Mouse (Mus musculus) lung, adult 2 months (tissue): ENCODE data around the gene Ces1c. TPM values are rescaled to one million over a fixed set of nuclear protein-coding genes. Genes with fewer than 3 reads are reported as not detected.
A peak's percentile ranks its signal among the peaks of the same experiment; 100 is the strongest.

Experiments
- DNase-seq: peaks from one replicate; pipeline ENCODE4 v3.0.0; 2022
- H3K4me1 ChIP-seq: fragments of 200-500 bp; 2 replicates; pipeline ENCODE4 v1.6.1; 2011; ENCODE audit warnings: low read length; ENCODE audit not compliant: control insufficient read depth, insufficient read depth
- H3K4me3 ChIP-seq: fragments of 200-500 bp; replicated peaks from 2 replicates; pipeline ENCODE3; 2011; ENCODE audit warnings: low read depth, mild to moderate bottlenecking, control low read depth, low read length; ENCODE audit errors: extremely low read depth
- CTCF ChIP-seq: fragments of 200-500 bp; IDR thresholded peaks from 2 replicates; pipeline ENCODE4 v1.5.1; 2011; ENCODE audit warnings: mild to moderate bottlenecking, low read length, control low read depth; ENCODE audit not compliant: insufficient read depth
- POLR2A ChIP-seq: fragments of 200-500 bp; IDR thresholded peaks from 2 replicates; pipeline ENCODE4 v1.6.1; 2011; ENCODE audit warnings: low read depth, mild to moderate bottlenecking, control low read depth, low read length, borderline replicate concordance; ENCODE audit errors: extremely low read depth
- WGBS: fragments of 180-500 bp; shearing (Covaris S2); methylation state at CpG from one replicate; pipeline ENCODE4 v1.1.7; 2018; 5-methylcytosine and 5-hydroxymethylcytosine counted together
- polyA plus RNA-seq: library from polyadenylated mRNA; depleted of rRNA; stranded (reverse); fragments of >200 nt; gene quantifications from 2 replicates; pipeline ENCODE4 v1.2.3, GENCODE M21; 2012; rRNA removed

Gene Ces1c
- 0.22 and 0.34 TPM in 2 replicates for polyA plus RNA-seq

- Histone ChIP-seq H3K4me3 (no peak within 1 kb of the TSS), H3K4me1 (no peaks in the 10 kb centered on the region)
- WGBS: 71% methylated on average over 3 of the region's 3 CpGs
- no peak for DNase-seq
- TF ChIP-seq CTCF: no peak
- TF ChIP-seq POLR2A: no peak
Measured at GRCm38 (mm10) chr8:93131233-93131980, at the start of gene Ces1c. Gene Ces1c, minus strand, starts transcription at chr8:93131283.

DNA sequence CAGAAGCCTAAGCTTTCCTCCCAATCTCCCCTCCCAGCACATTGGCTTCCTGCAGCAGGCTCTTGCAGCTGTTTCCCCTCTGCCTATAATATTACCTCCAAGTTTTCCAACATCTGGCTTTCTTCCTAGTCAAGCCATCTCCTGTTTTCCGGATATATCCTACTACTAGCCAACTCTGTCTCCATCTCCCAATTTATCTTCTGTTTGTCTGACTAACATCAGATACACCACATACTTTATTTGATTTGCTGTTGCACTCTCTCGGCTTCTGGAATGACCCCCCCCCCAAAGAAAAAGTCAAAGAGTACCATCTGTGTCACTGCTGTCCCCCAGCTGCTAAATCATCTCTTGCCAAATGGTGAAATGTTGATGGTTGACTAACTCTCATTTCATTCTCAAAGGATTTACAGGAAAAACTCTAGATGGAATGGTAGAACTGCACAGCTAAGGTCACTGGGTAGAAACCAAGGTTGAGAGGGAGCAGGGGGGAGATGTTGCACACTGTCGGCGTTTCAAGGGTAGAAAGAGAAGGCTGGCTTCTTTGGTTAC lies 49.6 kb upstream of the Ces1c start:
- Histone ChIP-seq H3K4me3 (no peak overlapping the region), H3K4me1 (no peaks in the 10 kb centered on the region; the same call in 1 of the 2 replicates)
- DNase-seq: no peak
- no peak for TF ChIP-seq POLR2A
- no peak for TF ChIP-seq CTCF
- 52% methylated on average over 4 of the region's 4 CpGs for WGBS

DNA sequence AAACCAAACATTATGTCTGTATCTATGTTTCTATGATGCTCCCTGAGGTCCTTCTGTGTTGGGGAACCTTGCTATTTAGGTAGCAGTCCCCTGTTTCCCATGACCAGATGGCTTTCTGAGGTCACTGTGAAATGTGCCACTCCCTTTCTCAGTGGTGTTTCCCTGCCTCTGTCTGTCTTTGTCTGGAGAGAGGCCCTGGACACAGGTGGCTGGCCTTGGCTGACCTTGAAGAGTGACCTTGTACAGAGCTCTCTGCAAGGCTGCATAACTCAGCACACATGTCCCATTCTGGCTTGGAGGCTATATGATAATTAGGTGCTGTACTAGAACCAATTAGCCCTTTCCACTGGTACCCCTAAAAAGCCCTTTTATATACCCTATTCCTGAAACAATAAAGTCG lies 45.5 kb upstream of the Ces1c start:
- no peak overlapping the region for H3K4me3 ChIP-seq
- DNase-seq: no peak
- 53% methylated on average over 1 of the region's 1 CpGs for WGBS
- no peak for TF ChIP-seq POLR2A
- H3K4me1 ChIP-seq: peaks cover 2% of the 10 kb centered on the region; the same call in 1 of the 2 replicates

GRCm38 (mm10) chr8:93174554-93174953 lies 43.5 kb upstream of the Ces1c start:
- H3K4me3 ChIP-seq: no peak overlapping the region
- WGBS: 74% methylated on average over 2 of the region's 2 CpGs
- TF ChIP-seq CTCF (no peak), POLR2A (no peak)
- no peak for DNase-seq
- H3K4me1 ChIP-seq: peaks cover 2% of the 10 kb centered on the region; the same call in 1 of the 2 replicates

GRCm38 (mm10) chr8:93171846-93172590 lies 40.9 kb upstream of the Ces1c start:
- H3K4me3 ChIP-seq: no peak overlapping the region
- 14% methylated on average over 1 of the region's 1 CpGs for WGBS
- TF ChIP-seq POLR2A (no peak), CTCF (no peak)
- H3K4me1 ChIP-seq: 0 out of 2 replicates have a peak, but pooled peaks cover 2% of the 10 kb centered on the region
- no peak for DNase-seq

DNA sequence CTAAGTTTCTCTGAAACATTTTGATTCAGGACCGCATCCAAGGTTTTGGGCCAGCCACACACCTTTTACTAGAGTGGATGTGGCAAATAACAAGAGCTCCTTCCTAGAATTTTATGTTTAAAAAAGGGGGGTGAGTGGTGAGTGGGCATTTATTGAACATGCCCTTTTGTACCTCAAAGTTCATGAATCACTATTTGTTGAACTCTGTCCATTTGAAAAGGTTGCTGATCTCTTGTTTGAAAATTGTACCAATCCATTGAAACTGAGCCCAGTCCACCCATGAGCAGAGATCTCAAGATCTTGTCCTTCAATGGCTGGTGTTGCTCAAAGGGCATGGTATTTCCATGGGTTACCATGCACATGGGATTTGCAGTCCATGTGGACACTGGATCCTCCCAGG lies 32.3 kb upstream of the Ces1c start:
- TF ChIP-seq POLR2A: no peak
- no peak for TF ChIP-seq CTCF
- Histone ChIP-seq H3K4me1 (no peaks in the 10 kb centered on the region), H3K4me3 (no peak overlapping the region)
- DNase-seq: no peak
- 85% methylated on average over 1 of the region's 1 CpGs for WGBS

DNA sequence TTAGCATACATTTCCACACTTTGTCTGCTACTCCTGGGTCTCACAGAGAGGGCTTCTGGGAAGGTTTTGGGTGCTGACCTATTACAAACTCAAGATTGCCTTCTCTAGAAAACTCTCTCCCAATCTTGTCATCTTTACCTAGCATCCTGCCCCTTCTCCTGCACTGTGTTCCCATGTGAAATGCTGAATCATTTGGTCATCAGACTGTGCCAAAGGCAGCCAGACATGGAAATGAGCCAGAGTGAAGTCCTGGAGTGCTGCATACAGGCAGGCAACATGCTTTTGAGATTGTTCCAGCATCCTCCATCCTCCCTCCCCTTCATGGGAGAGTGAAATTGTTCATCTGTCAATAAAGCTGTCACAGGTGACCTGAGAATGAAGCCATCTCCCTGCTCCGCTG lies 20.3 kb upstream of the Ces1c start:
- WGBS: 79% methylated on average over 1 of the region's 1 CpGs
- DNase-seq: no peak
- no peak for TF ChIP-seq CTCF
- TF ChIP-seq POLR2A: no peak
- H3K4me3 ChIP-seq: no peak overlapping the region
- no peaks in the 10 kb centered on the region for H3K4me1 ChIP-seq

DNA sequence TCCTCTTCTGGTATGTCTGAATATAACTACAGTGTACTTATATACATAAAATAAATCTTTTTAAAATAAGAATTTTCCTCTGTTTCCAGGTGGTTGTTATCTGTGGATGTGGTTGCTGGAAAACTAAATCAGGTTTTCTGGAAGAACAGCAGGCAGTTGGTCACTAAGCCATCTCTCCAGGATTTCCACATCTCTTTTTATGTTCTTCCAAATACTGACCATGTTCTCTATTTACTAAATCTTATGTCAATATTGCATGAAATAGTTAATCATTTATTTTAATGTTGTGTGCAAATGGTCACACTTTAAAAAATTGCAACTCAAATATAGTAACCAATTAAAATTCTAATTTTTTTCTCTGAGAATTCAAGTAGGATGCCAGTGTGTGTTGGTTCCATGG lies 16.2 kb upstream of the Ces1c start:
- H3K4me1 ChIP-seq: no peaks in the 10 kb centered on the region
- TF ChIP-seq POLR2A (no peak), CTCF (no peak)
- no peak for DNase-seq
- H3K4me3 ChIP-seq: no peak overlapping the region

- H3K4me3 ChIP-seq: no peak overlapping the region
- TF ChIP-seq CTCF (no peak), POLR2A (no peak)
- DNase-seq: peak; percentile 33
- H3K4me1 ChIP-seq: no peaks in the 10 kb centered on the region
- WGBS: 38% methylated on average over 1 of the region's 1 CpGs
Measured at GRCm38 (mm10) chr8:93140696-93141095, 9.6 kb upstream of the Ces1c start.
